Mouse (Mus musculus) embryonic facial prominence, embryonic 13.5 days (tissue): Measurements from ENCODE around the gene Sh2d7. TPM values are rescaled to one million over a fixed set of nuclear protein-coding genes. Genes with fewer than 3 reads are reported as not detected.

Experiments used
- ATAC-seq: fragments of 200-750 bp; cut with Nextera tagmentation; 2 replicates; pipeline ENCODE4 v1.8.0; 2017; ENCODE audit warnings: low read depth; ENCODE audit not compliant: insufficient number of reproducible peaks, insufficient read depth, low FRiP score, low TSS enrichment
- H3K27ac ChIP-seq: fragments of 300-500 bp; sonication (generic); 2 replicates; pipeline ENCODE4 v1.5.1; 2015; ENCODE audit warnings: moderate library complexity, mild to moderate bottlenecking, inconsistent platforms
- H3K27me3 ChIP-seq: fragments of 300-500 bp; sonication (generic); 2 replicates; pipeline ENCODE4 v1.6.1; 2015; ENCODE audit warnings: mild to moderate bottlenecking, inconsistent platforms
- H3K36me3 ChIP-seq: fragments of 300-500 bp; sonication (generic); 2 replicates; pipeline ENCODE4 v1.6.1; 2015; ENCODE audit warnings: mild to moderate bottlenecking, inconsistent platforms
- H3K4me1 ChIP-seq: fragments of 300-500 bp; sonication (generic); 2 replicates; pipeline ENCODE4 v1.6.1; 2015; ENCODE audit warnings: inconsistent platforms
- H3K4me2 ChIP-seq: fragments of 300-500 bp; sonication (generic); 2 replicates; pipeline ENCODE4 v1.6.1; 2015; ENCODE audit warnings: moderate library complexity, mild to moderate bottlenecking, inconsistent platforms
- H3K4me3 ChIP-seq: fragments of 300-500 bp; sonication (generic); 2 replicates; pipeline ENCODE4 v1.5.1; 2015; ENCODE audit warnings: mild to moderate bottlenecking, inconsistent platforms
- H3K9ac ChIP-seq: fragments of 300-500 bp; sonication (generic); 2 replicates; pipeline ENCODE4 v1.6.1; 2015; ENCODE audit warnings: mild to moderate bottlenecking, inconsistent platforms
- H3K9me3 ChIP-seq: fragments of 300-500 bp; sonication (generic); 2 replicates; pipeline ENCODE4 v1.6.1; 2016; ENCODE audit warnings: inconsistent platforms
- WGBS: fragments of 180-500 bp; shearing (Covaris S2); methylation state at CpG from one replicate; pipeline ENCODE4 v1.1.7; 2015; ENCODE audit warnings: mixed read lengths; 5-methylcytosine and 5-hydroxymethylcytosine counted together
- polyA plus RNA-seq: library from polyadenylated mRNA; unstranded; fragments of >200 nt; fragmentation: Nextera tagmentation; extraction: Ambion mirVana; gene quantifications from 2 replicates; pipeline ENCODE4 v1.2.1, GENCODE M21; 2015

Sh2d7 gene
- polyA plus RNA-seq: not detected in 2 replicates

DNA sequence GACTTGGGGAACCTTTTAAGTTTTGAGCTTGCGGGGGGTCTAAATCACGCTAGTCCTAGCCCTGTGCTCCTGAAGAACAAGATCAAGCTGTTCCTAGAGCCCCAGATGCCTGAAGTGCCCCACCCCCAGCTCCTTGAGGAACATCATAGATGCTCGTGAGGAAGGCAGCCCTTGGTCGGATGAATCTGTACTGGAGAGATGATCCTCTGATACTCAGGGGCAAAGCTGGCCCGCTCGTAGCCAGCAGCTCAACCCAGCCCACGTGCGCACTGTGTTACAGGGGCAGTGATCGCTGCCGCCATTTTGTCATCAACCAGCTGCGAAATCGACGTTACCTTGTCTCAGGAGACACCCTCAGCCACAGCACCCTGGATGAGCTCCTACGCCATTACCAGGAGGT is at the start of gene Sh2d7:
TSS of gene Sh2d7 (plus strand) at position 301 of the 400 bp plus-strand sequence.
- Histone ChIP-seq H3K4me3 (no peak within 1 kb of the TSS), H3K9ac (no peak within 1 kb of the TSS), H3K36me3 (no peaks in the 10 kb centered on the region), H3K4me2 (no peak within 1 kb of the TSS), H3K27ac (no peak within 1 kb of the TSS), H3K9me3 (no peaks in the 10 kb centered on the region), H3K27me3 (no peaks in the 10 kb centered on the region), H3K4me1 (peaks cover 10% of the 10 kb centered on the region)
- 94% methylated on average over 14 of the region's 14 CpGs for WGBS
- no peak for ATAC-seq

GRCm38 (mm10) chr9:54489599-54489998 is 49.2 kb upstream of the Sh2d7 start:
- Histone ChIP-seq H3K9ac (no peak overlapping the region), H3K36me3 (no peaks in the 10 kb centered on the region), H3K4me1 (no peaks in the 10 kb centered on the region), H3K4me3 (no peak overlapping the region), H3K4me2 (no peak overlapping the region), H3K27ac (no peak overlapping the region), H3K27me3 (no peaks in the 10 kb centered on the region), H3K9me3 (no peaks in the 10 kb centered on the region)
- WGBS: 60% methylated on average over 2 of the region's 2 CpGs
- ATAC-seq: no peak

DNA sequence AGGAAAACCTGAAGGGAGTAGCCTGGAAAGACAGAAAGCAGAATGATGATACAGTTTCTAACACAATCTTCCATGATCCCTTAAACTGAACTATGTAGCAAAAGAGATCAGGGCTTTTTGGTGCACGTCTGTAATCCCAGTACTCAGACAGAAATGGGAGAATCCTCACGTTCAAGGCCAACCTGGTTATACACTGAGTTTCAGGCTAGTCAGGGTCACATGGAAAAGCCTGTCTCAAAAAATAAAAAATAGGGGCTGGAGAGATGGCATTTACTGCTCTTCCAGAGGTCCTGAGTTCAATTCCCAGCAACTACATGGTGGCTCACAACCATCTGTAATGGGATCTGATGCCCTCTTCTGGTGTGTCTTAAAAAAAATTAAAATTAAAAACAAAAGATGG is 48.4 kb upstream of the Sh2d7 start:
- Histone ChIP-seq H3K9ac (no peak overlapping the region), H3K36me3 (no peaks in the 10 kb centered on the region)

DNA sequence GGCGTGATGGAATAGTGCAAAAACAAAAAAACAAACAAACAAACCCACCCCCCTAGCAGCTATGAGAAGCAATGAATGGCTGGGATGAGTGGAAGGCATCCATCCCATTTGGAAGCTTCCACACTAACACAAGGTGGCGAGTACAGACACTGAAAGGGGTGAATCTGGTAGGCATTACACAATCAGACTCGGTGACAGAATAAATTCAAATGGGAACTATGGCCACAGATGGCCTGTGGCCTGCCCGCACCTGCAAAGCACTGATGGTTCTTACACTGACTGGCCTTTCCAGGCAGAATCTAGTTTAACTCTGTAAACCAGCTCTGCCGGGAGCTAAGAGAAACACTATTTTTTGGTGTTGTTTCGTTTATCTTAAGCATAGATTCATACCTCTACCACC is 39.5 kb upstream of the Sh2d7 start:
- peaks cover 22% of the 10 kb centered on the region for H3K27me3 ChIP-seq
- no peak overlapping the region for H3K9ac ChIP-seq
- no peaks in the 10 kb centered on the region for H3K4me1 ChIP-seq
- H3K27ac ChIP-seq: no peak overlapping the region
- no peaks in the 10 kb centered on the region for H3K9me3 ChIP-seq
- no peak for ATAC-seq
- no peak overlapping the region for H3K4me3 ChIP-seq
- WGBS: 82% methylated on average over 6 of the region's 6 CpGs
- no peaks in the 10 kb centered on the region for H3K36me3 ChIP-seq
- H3K4me2 ChIP-seq: no peak overlapping the region

More for the DNA sequence above, 48.4 kb upstream of the Sh2d7 start:
- Histone ChIP-seq H3K4me2 (no peak overlapping the region), H3K27me3 (no peaks in the 10 kb centered on the region), H3K4me3 (no peak overlapping the region), H3K27ac (no peak overlapping the region), H3K9me3 (no peaks in the 10 kb centered on the region), H3K4me1 (no peaks in the 10 kb centered on the region)
- no peak for ATAC-seq
- WGBS: 83% methylated on average over 2 of the region's 2 CpGs

GRCm38 (mm10) chr9:54499791-54500190 is 39.0 kb upstream of the Sh2d7 start:
- WGBS: 86% methylated on average over 3 of the region's 3 CpGs

DNA sequence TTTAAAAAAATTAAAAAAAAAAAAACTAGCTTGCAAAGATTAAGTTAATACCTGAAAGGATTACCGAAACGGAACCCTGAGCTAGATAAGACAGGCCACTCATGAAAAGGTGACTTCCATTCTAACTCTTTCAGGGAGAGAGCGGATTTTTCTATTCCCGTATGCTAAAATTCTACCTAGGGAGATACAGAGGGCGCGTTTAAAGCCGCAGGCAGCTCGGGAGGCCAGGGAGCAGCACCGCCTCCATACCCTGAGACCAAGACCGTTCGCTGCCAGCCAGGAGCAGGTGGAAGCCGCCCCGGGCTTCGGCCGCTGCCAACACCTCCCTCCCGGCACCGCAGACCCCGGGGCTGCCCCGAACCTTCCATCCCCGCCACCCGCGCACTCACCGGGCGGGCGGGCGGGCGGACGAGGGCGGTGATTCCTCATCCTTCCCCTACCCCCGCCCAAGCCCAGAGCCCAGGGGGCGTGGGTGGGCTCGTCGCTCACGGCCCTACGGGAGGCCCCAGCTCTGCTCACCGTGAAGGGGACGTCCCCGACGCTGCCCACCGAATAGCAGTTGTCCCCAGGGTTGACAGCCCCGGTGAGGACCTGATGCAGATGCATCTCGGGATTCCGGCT is 37.8 kb upstream of the Sh2d7 start:
- ATAC-seq: peak; percentile 50; the same call in 1 of the 2 replicates
- Histone ChIP-seq H3K27me3 (peaks cover 22% of the 10 kb centered on the region), H3K9me3 (no peaks in the 10 kb centered on the region), H3K4me1 (no peaks in the 10 kb centered on the region), H3K4me2 (peak overlapping the region; percentile 98), H3K27ac (no peak overlapping the region), H3K4me3 (peak overlapping the region; percentile 76), H3K36me3 (no peaks in the 10 kb centered on the region), H3K9ac (peak overlapping the region; percentile 82)
- WGBS: under 1% methylated on average over 43 of the region's 43 CpGs

More at GRCm38 (mm10) chr9:54499791-54500190, 39.0 kb upstream of the Sh2d7 start:
- Histone ChIP-seq H3K9me3 (no peaks in the 10 kb centered on the region), H3K4me1 (no peaks in the 10 kb centered on the region), H3K36me3 (no peaks in the 10 kb centered on the region), H3K9ac (no peak overlapping the region), H3K27ac (no peak overlapping the region), H3K4me2 (no peak overlapping the region), H3K4me3 (no peak overlapping the region), H3K27me3 (peaks cover 22% of the 10 kb centered on the region)
- ATAC-seq: no peak

DNA sequence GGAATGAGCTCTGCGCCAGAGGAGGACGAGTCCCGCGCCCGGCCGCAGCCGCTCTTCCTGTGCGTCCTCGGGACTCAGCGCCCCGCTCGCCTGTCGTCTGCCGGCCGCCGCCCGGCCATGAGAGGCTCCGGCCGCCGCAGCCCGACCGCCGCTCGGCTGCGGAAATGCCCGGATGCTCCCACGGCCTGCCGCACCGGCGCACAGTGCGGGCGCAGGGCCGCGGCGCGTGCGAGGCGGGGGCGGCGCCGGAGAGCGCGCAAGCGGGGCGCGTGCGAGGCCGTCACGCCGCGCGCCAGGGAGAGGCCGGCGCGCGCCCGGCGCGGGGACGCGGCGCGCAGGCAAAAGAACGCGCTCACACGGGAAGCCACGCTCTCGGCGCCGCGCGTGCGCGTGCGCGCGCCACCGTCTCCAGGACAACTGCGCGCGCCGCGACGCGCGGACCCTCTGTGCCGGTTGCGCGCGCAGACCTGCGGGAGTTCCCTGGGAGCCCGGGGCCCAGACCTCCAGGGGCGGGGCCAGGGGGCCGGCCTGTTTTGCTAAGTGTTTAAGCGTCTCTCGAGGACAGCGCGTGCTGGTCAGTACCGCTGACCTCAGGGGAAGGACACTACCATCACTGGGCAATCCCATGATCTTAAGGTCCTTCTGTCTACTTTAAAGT is 37.2 kb upstream of the Sh2d7 start, which contains the start of gene Dmxl2:
TSS of gene Dmxl2 (minus strand) at position 174 of the 658 bp plus-strand sequence.
- H3K27ac ChIP-seq: no peak within 1 kb of the TSS
- no peaks in the 10 kb centered on the region for H3K36me3 ChIP-seq
- H3K4me1 ChIP-seq: no peaks in the 10 kb centered on the region
- H3K27me3 ChIP-seq: peaks cover 22% of the 10 kb centered on the region
- no peaks in the 10 kb centered on the region for H3K9me3 ChIP-seq
- peak within 1 kb of the TSS; percentile 98 for H3K4me2 ChIP-seq
- H3K4me3 ChIP-seq: peak within 1 kb of the TSS; percentile 76
- under 1% methylated on average over 94 of the region's 99 CpGs for WGBS
- peak; percentile 86 for ATAC-seq
- H3K9ac ChIP-seq: peak within 1 kb of the TSS; percentile 82

- Histone ChIP-seq H3K9me3 (no peaks in the 10 kb centered on the region), H3K36me3 (no peaks in the 10 kb centered on the region), H3K4me1 (no peaks in the 10 kb centered on the region), H3K27me3 (peaks cover 22% of the 10 kb centered on the region), H3K4me3 (peak overlapping the region; percentile 76), H3K9ac (peak overlapping the region; percentile 82), H3K27ac (no peak overlapping the region), H3K4me2 (peak overlapping the region; percentile 98)
- ATAC-seq: peak; percentile 2; the same call in 1 of the 2 replicates
- WGBS: 4% methylated on average over 13 of the region's 13 CpGs
Measured at GRCm38 (mm10) chr9:54502111-54502495, 36.7 kb upstream of the Sh2d7 start.

- H3K4me2 ChIP-seq: peak overlapping the region; percentile 98
- H3K9me3 ChIP-seq: no peaks in the 10 kb centered on the region
- H3K4me3 ChIP-seq: 0 out of 2 replicates have a peak overlapping the region, but pooled peaks have one; percentile 76
- peak overlapping the region; percentile 12; the same call in 1 of the 2 replicates for H3K9ac ChIP-seq
- no peaks in the 10 kb centered on the region for H3K4me1 ChIP-seq
- WGBS: 8% methylated on average over 12 of the region's 12 CpGs
- H3K27ac ChIP-seq: no peak overlapping the region
- ATAC-seq: no peak
- H3K36me3 ChIP-seq: no peaks in the 10 kb centered on the region
- H3K27me3 ChIP-seq: peaks cover 22% of the 10 kb centered on the region
Measured at GRCm38 (mm10) chr9:54502873-54503272, 35.9 kb upstream of the Sh2d7 start.

- 45% methylated on average over 2 of the region's 2 CpGs for whole genome bisulfite sequencing
- Histone ChIP-seq H3K27me3 (no peaks in the 10 kb centered on the region), H3K4me1 (no peaks in the 10 kb centered on the region), H3K9me3 (no peaks in the 10 kb centered on the region), H3K4me3 (no peak overlapping the region), H3K4me2 (no peak overlapping the region), H3K27ac (no peak overlapping the region), H3K36me3 (no peaks in the 10 kb centered on the region), H3K9ac (no peak overlapping the region)
- ATAC-seq: no peak
Measured at GRCm38 (mm10) chr9:54515991-54516390, 22.8 kb upstream of the Sh2d7 start.

DNA sequence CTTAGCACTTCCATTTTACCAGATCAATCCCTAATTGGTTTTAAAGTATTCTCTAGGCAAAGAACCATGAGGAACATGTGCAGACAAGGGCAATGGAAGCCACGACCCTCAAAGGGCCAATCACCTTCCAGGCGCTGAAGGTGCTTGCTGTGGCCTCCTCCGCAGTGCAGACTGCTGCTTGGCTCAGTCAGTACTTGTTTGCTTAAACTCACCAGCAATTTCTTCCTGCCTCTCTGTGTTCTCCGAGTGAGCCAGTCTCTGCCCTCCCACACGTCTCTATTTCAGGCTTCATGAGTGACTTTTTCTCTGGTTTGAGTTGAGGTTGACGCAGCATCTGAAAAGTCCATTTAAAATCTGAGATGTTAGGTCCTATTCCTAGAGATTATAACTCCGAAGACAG is 19.9 kb upstream of the Sh2d7 start:
- ATAC-seq: no peak
- Histone ChIP-seq H3K9ac (no peak overlapping the region), H3K36me3 (no peaks in the 10 kb centered on the region), H3K4me1 (no peaks in the 10 kb centered on the region), H3K9me3 (no peaks in the 10 kb centered on the region), H3K27ac (no peak overlapping the region), H3K27me3 (no peaks in the 10 kb centered on the region), H3K4me3 (no peak overlapping the region), H3K4me2 (no peak overlapping the region)
- WGBS: 66% methylated on average over 7 of the region's 7 CpGs

DNA sequence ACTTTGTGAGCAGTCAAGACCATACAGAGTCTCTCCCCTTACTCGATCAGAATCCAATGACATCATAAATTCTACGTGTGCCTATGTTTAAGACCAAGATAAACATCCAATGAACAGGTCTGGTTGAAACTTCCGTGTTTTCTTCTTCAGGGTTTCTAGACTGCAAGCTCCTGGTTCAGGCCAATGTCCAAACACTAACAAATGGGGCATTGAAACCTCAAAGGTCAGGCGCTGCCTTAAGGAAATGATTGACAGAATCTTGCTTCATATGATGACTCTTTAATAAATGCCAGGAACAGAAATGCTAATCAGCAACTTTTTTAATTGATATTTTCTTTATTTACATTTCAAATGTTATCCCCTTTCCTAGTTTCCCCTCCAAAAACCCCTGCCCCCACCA is 18.5 kb upstream of the Sh2d7 start:
- Histone ChIP-seq H3K9ac (no peak overlapping the region), H3K4me1 (no peaks in the 10 kb centered on the region), H3K9me3 (no peaks in the 10 kb centered on the region), H3K4me2 (no peak overlapping the region), H3K27me3 (no peaks in the 10 kb centered on the region), H3K4me3 (no peak overlapping the region), H3K27ac (no peak overlapping the region), H3K36me3 (no peaks in the 10 kb centered on the region)
- ATAC-seq: no peak
- WGBS: 83% methylated on average over 4 of the region's 4 CpGs
